Mouse (Mus musculus): ENCODE data around the gene Dus4l.
"Not testable (repeated sequence)": the region's sequence is repeated elsewhere in the genome, so short reads cannot be mapped to it uniquely, and the experiment has no call there.

DNA sequence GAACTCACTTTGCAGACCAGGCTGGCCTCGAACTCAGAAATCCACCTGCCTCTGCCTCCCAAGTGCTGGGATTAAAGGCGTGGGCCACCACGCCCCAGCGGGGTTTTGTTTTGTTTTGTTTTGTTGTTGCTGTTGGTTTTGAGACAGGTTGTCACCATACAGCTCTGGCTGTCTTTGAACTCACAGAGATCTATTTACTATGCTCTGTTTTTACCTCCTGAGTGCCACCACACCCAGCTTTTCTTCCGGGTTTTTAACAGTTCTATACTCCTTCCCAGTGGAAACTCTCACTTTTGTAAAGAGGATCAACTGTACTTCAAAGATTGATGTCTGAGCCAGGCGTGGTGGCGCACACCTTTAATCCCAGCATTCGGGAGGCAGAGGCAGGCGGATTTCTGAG is 26.2 kb downstream of the Dus4l start:
- TF ChIP-seq EP300, CTCF (IDR thresholded peaks at IDR 0.05): not testable (repeated sequence)
